ENCODE assay signal across 9 mouse cellular contexts in the genomic region with DNA sequence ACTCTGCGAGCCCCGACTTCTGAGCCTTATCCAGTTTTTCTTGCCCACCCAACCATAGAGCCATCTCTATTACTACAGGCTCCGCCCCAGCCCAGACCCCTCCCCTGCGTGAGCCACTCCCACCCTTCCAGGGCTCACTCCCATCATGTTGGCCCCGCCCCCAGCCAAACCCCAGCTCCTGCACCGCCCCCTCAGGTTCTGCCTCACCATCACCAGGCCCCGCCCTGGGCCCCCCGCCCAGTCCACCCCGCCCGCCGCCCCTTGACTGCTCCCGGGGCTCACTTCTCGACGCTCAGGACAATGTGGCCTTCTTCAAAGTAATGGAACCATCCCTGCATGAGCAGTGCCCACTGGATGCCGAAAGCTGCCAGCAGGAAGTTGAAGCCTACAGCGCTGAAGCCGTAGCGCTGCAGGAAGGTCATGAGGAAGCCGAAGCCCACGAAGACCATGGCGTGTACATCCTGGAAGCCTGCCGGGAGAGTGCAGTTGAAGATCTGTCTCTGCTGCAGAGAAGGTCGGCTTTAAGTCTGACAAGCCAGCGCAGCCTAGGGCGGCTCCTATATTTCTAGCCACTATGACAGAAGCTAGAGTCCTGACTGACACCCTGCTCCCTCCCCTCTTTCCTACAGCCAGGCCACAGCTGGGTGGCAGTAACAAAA. TPM values are rescaled to one million over a fixed set of nuclear protein-coding genes. Genes with fewer than 3 reads are reported as not detected.
DNase-seq lines count a peak whose midpoint lies in the region; ATAC-seq and TF ChIP-seq lines count a peak whose summit lies in the region.
"Had no signal": no experiment of that assay in that cellular context is flagged by ENCODE, and none has a peak within 500 bp of the region (broad histone marks: within the 10 kb centered on the region; RNA-seq: fewer than 3 reads in every experiment).

No protein-coding gene starts in this region.

- H3K27me3 ChIP-seq in heart, embryonic 16.5 days (ENCODE audit: control insufficient read depth, insufficient read depth, low read length): peaks cover 52% of the 10 kb centered on the region
- peaks cover 2% of the 10 kb centered on the region; the same call in 1 of the 2 replicates for H3K27me3 ChIP-seq in hindbrain, embryonic 11.5 days (ENCODE audit: control insufficient read depth, insufficient read depth, low read length)
- 0 out of 2 replicates have a peak, but pooled peaks cover 10% of the 10 kb centered on the region for H3K27me3 ChIP-seq in lung, postnatal 0 days (replicated peaks; ENCODE audit: insufficient read depth, low read length)
- H3K27me3 ChIP-seq in testis, adult 2 months (ENCODE audit: control insufficient read depth, insufficient read depth, low read length): no peaks in the 10 kb centered on the region

- H3K4me1 ChIP-seq in heart, embryonic 16.5 days (ENCODE audit: control insufficient read depth, insufficient read depth, low read length): peaks cover 5% of the 10 kb centered on the region; the same call in 1 of the 2 replicates
- no peaks in the 10 kb centered on the region; the same call in 1 of the 2 replicates for H3K4me1 ChIP-seq in bone marrow, adult 2 months (ENCODE audit: control insufficient read depth, insufficient read depth, low read length)
- peaks cover 2% of the 10 kb centered on the region for H3K4me1 ChIP-seq in hindbrain, embryonic 11.5 days (replicated peaks; ENCODE audit: control insufficient read depth, insufficient read depth, low read length)
- 0 out of 2 replicates have a peak, but pooled peaks cover 2% of the 10 kb centered on the region for H3K4me1 ChIP-seq in lung, postnatal 0 days (ENCODE audit: insufficient read depth, low read depth, low read length)
- H3K4me1 ChIP-seq in testis, adult 2 months (ENCODE audit: control insufficient read depth, insufficient read depth, low read length): peaks cover 6% of the 10 kb centered on the region

- no peaks in the 10 kb centered on the region for H3K36me3 ChIP-seq in heart, embryonic 16.5 days (ENCODE audit: control insufficient read depth, insufficient read depth)
- H3K36me3 ChIP-seq in hindbrain, embryonic 11.5 days (ENCODE audit: control insufficient read depth, insufficient read depth, low read length): no peaks in the 10 kb centered on the region
- H3K36me3 ChIP-seq in lung, postnatal 0 days (ENCODE audit: insufficient read depth, low read length): no peaks in the 10 kb centered on the region
- H3K36me3 ChIP-seq in testis, adult 2 months (ENCODE audit: control insufficient read depth, insufficient read depth, low read length): no peaks in the 10 kb centered on the region

- no peak for TF ChIP-seq EP300 in lung, postnatal 0 days (IDR thresholded peaks at IDR 0.05)

- TF ChIP-seq CTCF in bone marrow, adult 2 months (IDR thresholded peaks at IDR 0.05; ENCODE audit: control insufficient read depth, insufficient read depth, low read length): no peak
- TF ChIP-seq CTCF in lung, postnatal 0 days (IDR thresholded peaks at IDR 0.05): no peak
- TF ChIP-seq CTCF in testis, adult 2 months (IDR thresholded peaks at IDR 0.05; ENCODE audit: control insufficient read depth, insufficient read depth, insufficient replicate concordance, low read depth, low read length): no peak

- peak overlapping the region; percentile 41 for H3K4me3 ChIP-seq in heart, embryonic 16.5 days (ENCODE audit: low read length)
- H3K4me3 ChIP-seq in bone marrow, adult 2 months (replicated peaks; ENCODE audit: control insufficient read depth, low read depth, low read length): peak overlapping the region; percentile 43
- H3K4me3 ChIP-seq in hindbrain, embryonic 11.5 days (ENCODE audit: low read depth, low read length): peak overlapping the region; percentile 3; the same call in 1 of the 2 replicates
- no peak overlapping the region for H3K4me3 ChIP-seq in lung, postnatal 0 days (ENCODE audit: low read depth, low read length)
- H3K4me3 ChIP-seq in testis, adult 2 months (ENCODE audit: control insufficient read depth, low read depth, low read length): peak overlapping the region; percentile 43
- H3K4me3 ChIP-seq: myocyte had no signal

- TF ChIP-seq POLR2A in bone marrow, adult 2 months (IDR thresholded peaks at IDR 0.05; ENCODE audit: borderline replicate concordance, control insufficient read depth, low read depth, low read length): no peak
- TF ChIP-seq POLR2A in testis, adult 2 months (IDR thresholded peaks at IDR 0.05; ENCODE audit: control insufficient read depth, low read depth, low read length): no peak

- intact Hi-C loops in heart, postnatal 14 days (cut with DNase I): no loop called here
- intact Hi-C loops in left cerebral cortex, postnatal 14 days (cut with DNase I): no loop called here

- 2% methylated on average over 25 of the region's 25 CpGs for whole genome bisulfite sequencing in heart, embryonic 16.5 days
- WGBS in bone marrow, adult 2 months: 2% methylated on average over 25 of the region's 25 CpGs
- under 1% methylated on average over 25 of the region's 25 CpGs for WGBS in hindbrain, embryonic 11.5 days
- 4% methylated on average over 25 of the region's 25 CpGs for WGBS in lung, postnatal 0 days

- H3K9ac ChIP-seq in heart, embryonic 16.5 days (ENCODE audit: low read length): no peak overlapping the region
- H3K9ac ChIP-seq in hindbrain, embryonic 11.5 days (ENCODE audit: low read depth, low read length): peak overlapping the region; percentile 17; the same call in 1 of the 2 replicates
- H3K9ac ChIP-seq in lung, postnatal 0 days (replicated peaks; ENCODE audit: low read depth): no peak overlapping the region

- ATAC-seq in heart, embryonic 16.5 days (replicated peaks; ENCODE audit: extremely low read depth, insufficient read depth, low FRiP score): no peak; the same call in 1 of the 2 replicates
- peak; percentile 79 for ATAC-seq in hindbrain, embryonic 11.5 days (ENCODE audit: low FRiP score)
- peak; percentile 55; the same call in 1 of the 2 replicates for ATAC-seq in lung, postnatal 0 days

- peak overlapping the region; percentile 58 for H3K4me2 ChIP-seq in heart, embryonic 16.5 days (ENCODE audit: low read depth, low read length)
- H3K4me2 ChIP-seq in hindbrain, embryonic 11.5 days (replicated peaks; ENCODE audit: low read depth, low read length): peak overlapping the region; percentile 47
- H3K4me2 ChIP-seq in lung, postnatal 0 days (replicated peaks; ENCODE audit: low read depth, low read length): peak overlapping the region; percentile 42

- H3K27ac ChIP-seq in heart, embryonic 16.5 days (ENCODE audit: low read length): no peak overlapping the region
- peak overlapping the region; percentile 5; the same call in 1 of the 2 replicates for H3K27ac ChIP-seq in bone marrow, adult 2 months (ENCODE audit: control insufficient read depth, insufficient read depth, low read depth, low read length, poor library complexity)
- H3K27ac ChIP-seq in hindbrain, embryonic 11.5 days (ENCODE audit: low read depth, low read length): no peak overlapping the region
- no peak overlapping the region for H3K27ac ChIP-seq in lung, postnatal 0 days (ENCODE audit: low read length)
- H3K27ac ChIP-seq in testis, adult 2 months (ENCODE audit: control insufficient read depth, insufficient read depth, low read depth, low read length): no peak overlapping the region

- no peak for DNase-seq in heart, postnatal 14 days
- peak; percentile 79 for DNase-seq in hindbrain, embryonic 11.5 days (ENCODE audit: low spot score)
- peak; percentile 10 for DNase-seq in lung, postnatal 0 days (ENCODE audit: low spot score)
- DNase-seq in left cerebral cortex, postnatal 14 days (ENCODE audit: low spot score in 2 of 2): no peak
- no peak for DNase-seq in right cerebral cortex, postnatal 25 days

- H3K9me3 ChIP-seq in heart, embryonic 16.5 days (replicated peaks; ENCODE audit: control insufficient read depth, low read length): no peaks in the 10 kb centered on the region
- H3K9me3 ChIP-seq in hindbrain, embryonic 11.5 days (ENCODE audit: control insufficient read depth, low read length): no peaks in the 10 kb centered on the region
- H3K9me3 ChIP-seq in lung, postnatal 0 days (ENCODE audit: low read length): no peaks in the 10 kb centered on the region

RNA-seq across cellular contexts. Expression of a gene that starts 10.1 kb away (rescaled TPM):
- polyA plus RNA-seq in heart, embryonic 16.5 days (2015; fragmentation: Nextera tagmentation; extraction: Ambion mirVana): 0.20 and 0.21 TPM in 2 replicates
- total RNA-seq in heart, postnatal 14 days (2021): not detected
- not detected in 2 replicates for polyA plus RNA-seq in bone marrow, adult 2 months (2011; ENCODE audit: insufficient read depth, insufficient read length, low replicate concordance, missing spikeins)
- 1.4 and 2.7 TPM in 2 replicates for polyA plus RNA-seq in hindbrain, embryonic 11.5 days (2014; fragmentation: Nextera tagmentation; extraction: Ambion mirVana)
- polyA plus RNA-seq in lung, postnatal 0 days (2015; fragmentation: Nextera tagmentation; extraction: Ambion mirVana): 0.05 TPM in 1 of 2 replicates, not detected in the other
- polyA plus RNA-seq in testis, adult 2 months (2012; rRNA removed): 43.5 and 44.2 TPM in 2 replicates
- total RNA-seq in left cerebral cortex, postnatal 14 days (2021): 1 to 10 TPM; 1.7 to 3.0 TPM
- polyA plus RNA-seq: myocyte had no signal

RNA-seq across cellular contexts. Expression of a gene that starts 52.6 kb away (rescaled TPM):
- 4.1 and 4.6 TPM in 2 replicates for polyA plus RNA-seq in heart, embryonic 16.5 days (2015; fragmentation: Nextera tagmentation; extraction: Ambion mirVana)
- total RNA-seq in heart, postnatal 14 days (2021): 1 to 10 TPM in 1 of 2 experiments, under 1 TPM in 1; 0.29 to 1.2 TPM
- polyA plus RNA-seq in bone marrow, adult 2 months (2011; ENCODE audit: insufficient read depth, insufficient read length, low replicate concordance, missing spikeins): 6.0 and 13.8 TPM in 2 replicates
- polyA plus RNA-seq in hindbrain, embryonic 11.5 days (2014; fragmentation: Nextera tagmentation; extraction: Ambion mirVana): 11.8 and 16.6 TPM in 2 replicates
- 0.35 and 0.37 TPM in 2 replicates for polyA plus RNA-seq in lung, postnatal 0 days (2015; fragmentation: Nextera tagmentation; extraction: Ambion mirVana)
- 1.8 and 1.9 TPM in 2 replicates for polyA plus RNA-seq in testis, adult 2 months (2012; rRNA removed)
- total RNA-seq in left cerebral cortex, postnatal 14 days (2021): under 1 TPM; 0.22 to 0.63 TPM

Comparison
In these comparisons a context has a peak if more than half of its experiments do, and no peak if none do; other contexts are left out.
1. DNase-seq: peak in hindbrain, embryonic 11.5 days (single experiment) and lung, postnatal 0 days (single experiment); none in heart, postnatal 14 days (0 of 2), left cerebral cortex, postnatal 14 days (0 of 2) and right cerebral cortex, postnatal 25 days (single experiment).
2. RNA of a gene that starts 10.1 kb away (polyA plus RNA-seq): 43.5 to 44.2 TPM in testis, adult 2 months; 1.4 to 2.7 TPM in hindbrain, embryonic 11.5 days, 0.20 to 0.21 TPM in heart, embryonic 16.5 days, 0.05 TPM in lung, postnatal 0 days and not detected in bone marrow, adult 2 months; every median in the first group is over 10 times any median in the second.
3. Peak in every context shown above with its lines, with median percentiles within 50 percentile points of each other: H3K4me2 ChIP-seq.